Mouse (Mus musculus): ENCODE measurements around the gene Cdan1. TPM values are rescaled to one million over a fixed set of nuclear protein-coding genes. Genes with fewer than 3 reads are reported as not detected.

Gene Cdan1
- total RNA-seq, 2 experiments from 2014 or later, result 13.8 to 15.6 TPM

Other genes starting within 250 kb of the Cdan1 start
- 10 to 100 TPM; 10.5 to 15.4 TPM for gene Haus2, start 240.7 kb downstream of the Cdan1 start, total RNA-seq (2021)
- gene Lrrc57, start 240.6 kb downstream of the Cdan1 start, total RNA-seq (2021), result 10 to 100 TPM; 14.4 to 19.6 TPM
- 10 to 100 TPM; 10.3 to 12.9 TPM for gene Stard9, start 221.0 kb downstream of the Cdan1 start, total RNA-seq (2021)
- 10 to 100 TPM; 13.5 to 14.4 TPM for gene Ttbk2, start 476 bp upstream of the Cdan1 start, total RNA-seq (2021)
- gene Ubr1, start 120.6 kb upstream of the Cdan1 start, total RNA-seq (2021), result 10 to 100 TPM; 31.9 to 36.2 TPM
- gene Tmem62, start 126.9 kb upstream of the Cdan1 start, total RNA-seq (2021), result 10 to 100 TPM; 10.6 to 23.8 TPM
- 10 to 100 TPM; 41.7 to 50.2 TPM for gene Ccndbp1, start 158.3 kb upstream of the Cdan1 start, total RNA-seq (2021)
- not detected for gene Epb42, start 186.9 kb upstream of the Cdan1 start, total RNA-seq (2021)
- not detected for gene Tgm5, start 235.7 kb upstream of the Cdan1 start, total RNA-seq (2021)